Mouse (Mus musculus) spleen, postnatal 0 days (tissue): Measurements from ENCODE around the gene Golga4. TPM values are rescaled to one million over a fixed set of nuclear protein-coding genes. Genes with fewer than 3 reads are reported as not detected.

ENCODE experiments used
- polyA plus RNA-seq: library from polyadenylated mRNA; unstranded; fragments of >200 nt; fragmentation: Nextera tagmentation; extraction: Ambion mirVana; gene quantifications from 2 replicates; pipeline ENCODE4 v1.2.1, GENCODE M21; 2015

Golga4 gene
- 14.7 and 20.6 TPM in 2 replicates for polyA plus RNA-seq

GRCm38 (mm10) chr9:118506020-118506403 lies at the start of gene Golga4:
Gene Golga4 (plus strand): TSS chr9:118506267.

GRCm38 (mm10) chr9:118477961-118478360 lies 28.1 kb upstream of the Golga4 start, which contains the start of gene Eomes:
Gene Eomes (plus strand): TSS chr9:118478212.

GRCm38 (mm10) chr9:118606148-118606816 lies 100.2 kb downstream of the Golga4 start, which contains the start of gene Itga9:
Gene Itga9 (plus strand): TSS chr9:118606690.

Other genes starting within 250 kb of the Golga4 start
- gene Eomes, start 28.1 kb upstream of the Golga4 start, polyA plus RNA-seq: 0.14 and 0.30 TPM in 2 replicates
- 8.4 and 10.5 TPM in 2 replicates for gene Itga9, start 100.4 kb downstream of the Golga4 start, polyA plus RNA-seq